Mouse (Mus musculus) liver, embryonic 14.5 days (tissue): ENCODE measurements around the gene Ptprcap.
"Not testable (repeated sequence)": the region's sequence is repeated elsewhere in the genome, so short reads cannot be mapped to it uniquely, and the experiment has no call there.

Source experiments
- CTCF ChIP-seq: IDR thresholded peaks from 2 replicates; pipeline ENCODE4 v1.5.1; 2016; ENCODE audit warnings: antibody characterized with exemption, low read depth, control low read depth
- EP300 ChIP-seq: IDR thresholded peaks from 2 replicates; pipeline ENCODE4 v1.6.1; 2016; ENCODE audit warnings: antibody characterized with exemption, low read depth

GRCm38 (mm10) chr19:4135963-4136345 lies 17.4 kb upstream of the Ptprcap start:
- TF ChIP-seq CTCF = peak; percentile 84
- TF ChIP-seq EP300 = not testable (repeated sequence)
